Mouse (Mus musculus): ENCODE results near the gene Gdf3. TPM values are rescaled to one million over a fixed set of nuclear protein-coding genes. Genes with fewer than 3 reads are reported as not detected.

Gdf3 gene
- polyA plus RNA-seq, 1 experiment from 2014 or later: 0.13 TPM

DNA sequence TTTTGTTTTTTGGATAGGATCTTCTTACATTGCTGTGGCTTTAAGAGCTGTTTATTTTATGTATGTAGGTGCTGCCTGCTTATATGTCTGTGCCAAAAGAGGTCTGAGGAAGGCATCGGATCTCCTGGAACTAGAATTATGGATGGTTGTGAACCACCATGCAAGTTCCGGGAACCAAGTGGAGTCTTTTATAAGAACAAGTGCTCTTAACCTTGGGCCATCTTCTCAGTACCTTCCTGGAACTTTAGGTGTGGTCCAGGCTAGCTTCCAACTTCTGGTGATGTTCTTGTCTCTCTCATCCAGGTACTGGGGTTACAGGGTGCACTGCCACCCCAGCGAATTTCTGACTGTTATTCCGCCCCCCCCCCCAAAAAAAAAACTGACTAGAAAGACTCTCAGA lies 2.5 kb upstream of the Gdf3 start:
- H3K27me3 ChIP-seq (ENCODE audit: control insufficient read depth, insufficient read depth, low read length): no peaks in the 10 kb centered on the region
- H3K36me3 ChIP-seq (ENCODE audit: control insufficient read depth, insufficient read depth, low read length): no peaks in the 10 kb centered on the region
- no peak overlapping the region for H3K9ac ChIP-seq (replicated peaks; ENCODE audit: low read length)
- no peak overlapping the region for H3K4me3 ChIP-seq (replicated peaks; ENCODE audit: low read depth, low read length)
- no peak overlapping the region for H3K27ac ChIP-seq (replicated peaks; ENCODE audit: low read depth, low read length)
- no peak for DNase-seq
- no peaks in the 10 kb centered on the region for H3K9me3 ChIP-seq (ENCODE audit: control insufficient read depth, low read length)
- 88% methylated on average over 4 of the region's 4 CpGs for WGBS
- H3K4me2 ChIP-seq (ENCODE audit: low read length): no peak overlapping the region
- no peak for ATAC-seq (ENCODE audit: low FRiP score, low TSS enrichment)
- H3K4me1 ChIP-seq (ENCODE audit: control insufficient read depth, insufficient read depth, low read length): no peaks in the 10 kb centered on the region

DNA sequence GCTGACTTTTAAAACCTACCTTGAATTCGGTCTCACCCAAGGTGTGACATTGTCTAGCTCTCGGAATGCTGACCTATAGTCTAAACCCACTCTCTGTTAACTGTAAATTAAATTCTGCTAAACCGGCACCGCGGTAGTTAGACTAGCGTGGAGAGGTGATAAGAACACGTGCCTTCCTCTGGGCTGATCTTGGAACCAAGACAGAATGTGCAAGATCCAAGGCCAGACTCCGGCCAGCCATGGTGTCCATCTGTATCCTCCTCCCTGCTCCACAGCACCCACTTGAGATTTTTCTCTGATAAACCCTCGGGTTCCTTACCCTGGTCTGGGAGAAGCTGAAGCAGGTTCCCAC lies 534 bp downstream of the Gdf3 start:
- ATAC-seq (ENCODE audit: low FRiP score, low TSS enrichment): no peak

DNA sequence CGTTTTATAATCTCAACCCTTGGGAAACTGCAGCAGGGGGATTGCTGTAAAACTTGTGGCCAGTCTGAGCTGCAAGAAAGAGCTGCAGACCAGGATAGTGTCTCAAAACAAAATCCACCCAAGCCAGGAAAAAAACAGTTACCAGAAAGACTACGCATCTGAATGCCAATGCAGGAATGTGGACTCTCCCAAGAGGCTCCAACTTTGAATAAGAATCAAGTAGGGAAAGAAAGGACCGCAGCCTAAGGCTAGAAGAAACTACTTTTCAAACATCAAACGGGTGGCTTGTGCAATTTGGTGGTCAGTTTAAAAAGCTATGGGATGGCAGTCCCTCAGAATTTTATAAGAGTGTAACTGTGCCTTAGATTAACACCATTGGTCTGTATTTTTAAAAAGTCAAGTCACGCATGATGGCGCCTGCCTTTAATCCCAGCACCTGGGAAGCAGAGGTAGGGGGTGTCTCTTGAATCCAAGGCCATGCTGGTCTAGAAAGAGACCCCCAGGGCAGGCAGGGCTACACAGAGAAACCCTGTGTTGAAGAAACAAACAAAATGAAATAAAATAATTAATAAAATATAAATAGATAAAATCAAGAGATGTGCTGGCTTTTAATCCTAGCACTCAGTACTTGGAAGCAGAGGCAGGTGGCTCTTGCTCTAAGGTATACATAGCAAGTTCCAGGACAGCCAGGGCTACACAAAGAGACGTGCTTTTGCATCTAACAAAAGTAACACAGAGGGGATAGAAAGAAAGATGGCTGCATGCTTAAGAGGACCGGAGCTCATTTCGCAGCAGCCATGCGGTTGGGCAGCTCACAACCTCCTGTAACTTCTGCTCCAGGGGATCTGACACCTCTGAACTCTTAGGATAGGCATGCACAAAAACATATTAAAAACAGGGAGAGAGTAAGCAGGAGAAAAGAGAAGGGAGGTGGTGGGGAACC lies 1.2 kb downstream of the Gdf3 start:
- H3K9ac ChIP-seq (replicated peaks; ENCODE audit: low read length): no peak overlapping the region
- H3K4me3 ChIP-seq (replicated peaks; ENCODE audit: low read depth, low read length): no peak overlapping the region
- no peak overlapping the region for H3K27ac ChIP-seq (replicated peaks; ENCODE audit: low read depth, low read length)
- H3K27me3 ChIP-seq (ENCODE audit: control insufficient read depth, insufficient read depth, low read length): no peaks in the 10 kb centered on the region
- H3K4me2 ChIP-seq (ENCODE audit: low read length): no peak overlapping the region
- H3K9me3 ChIP-seq (ENCODE audit: control insufficient read depth, low read length): no peaks in the 10 kb centered on the region
- no peaks in the 10 kb centered on the region for H3K36me3 ChIP-seq (ENCODE audit: control insufficient read depth, insufficient read depth, low read length)
- no peaks in the 10 kb centered on the region for H3K4me1 ChIP-seq (ENCODE audit: control insufficient read depth, insufficient read depth, low read length)
- DNase-seq (no peak), ATAC-seq (ENCODE audit: low FRiP score, low TSS enrichment) (no peak)
- WGBS: 76% methylated on average over 10 of the region's 10 CpGs

More for the DNA sequence above, 534 bp downstream of the Gdf3 start:
- 81% methylated on average over 9 of the region's 9 CpGs for WGBS
- no peaks in the 10 kb centered on the region for H3K4me1 ChIP-seq (ENCODE audit: control insufficient read depth, insufficient read depth, low read length)
- H3K9me3 ChIP-seq (ENCODE audit: control insufficient read depth, low read length): no peaks in the 10 kb centered on the region
- H3K4me2 ChIP-seq (ENCODE audit: low read length): no peak overlapping the region
- no peak for DNase-seq
- H3K27me3 ChIP-seq (ENCODE audit: control insufficient read depth, insufficient read depth, low read length): no peaks in the 10 kb centered on the region
- H3K27ac ChIP-seq (replicated peaks; ENCODE audit: low read depth, low read length): no peak overlapping the region
- H3K9ac ChIP-seq (replicated peaks; ENCODE audit: low read length): no peak overlapping the region
- no peaks in the 10 kb centered on the region for H3K36me3 ChIP-seq (ENCODE audit: control insufficient read depth, insufficient read depth, low read length)
- H3K4me3 ChIP-seq (replicated peaks; ENCODE audit: low read depth, low read length): no peak overlapping the region

DNA sequence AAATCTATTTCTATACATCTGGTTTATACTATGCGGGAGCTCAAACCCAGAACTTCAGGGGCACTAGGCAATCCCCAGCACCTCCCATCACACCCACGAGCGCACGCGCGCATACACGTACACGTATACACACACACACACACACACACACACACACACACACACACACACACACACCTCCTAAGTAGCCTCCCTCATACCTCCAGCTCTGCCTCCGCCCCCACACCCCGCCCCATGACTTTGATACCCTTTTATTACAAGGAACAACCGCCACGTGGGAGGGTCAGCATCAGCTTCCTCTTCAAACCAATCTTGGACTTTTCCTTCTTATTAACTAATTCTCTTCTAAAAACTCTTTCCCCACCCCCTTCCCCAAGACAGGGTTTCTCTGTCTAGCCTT lies 2.2 kb downstream of the Gdf3 start:
- Histone ChIP-seq H3K36me3 (ENCODE audit: control insufficient read depth, insufficient read depth, low read length) (no peaks in the 10 kb centered on the region), H3K9ac (replicated peaks; ENCODE audit: low read length) (no peak overlapping the region), H3K27ac (replicated peaks; ENCODE audit: low read depth, low read length) (no peak overlapping the region), H3K4me2 (ENCODE audit: low read length) (no peak overlapping the region), H3K9me3 (ENCODE audit: control insufficient read depth, low read length) (no peaks in the 10 kb centered on the region), H3K27me3 (ENCODE audit: control insufficient read depth, insufficient read depth, low read length) (no peaks in the 10 kb centered on the region), H3K4me3 (replicated peaks; ENCODE audit: low read depth, low read length) (no peak overlapping the region), H3K4me1 (ENCODE audit: control insufficient read depth, insufficient read depth, low read length) (no peaks in the 10 kb centered on the region)
- ATAC-seq (ENCODE audit: low FRiP score, low TSS enrichment): no peak
- DNase-seq: no peak
- WGBS: 93% methylated on average over 12 of the region's 12 CpGs

DNA sequence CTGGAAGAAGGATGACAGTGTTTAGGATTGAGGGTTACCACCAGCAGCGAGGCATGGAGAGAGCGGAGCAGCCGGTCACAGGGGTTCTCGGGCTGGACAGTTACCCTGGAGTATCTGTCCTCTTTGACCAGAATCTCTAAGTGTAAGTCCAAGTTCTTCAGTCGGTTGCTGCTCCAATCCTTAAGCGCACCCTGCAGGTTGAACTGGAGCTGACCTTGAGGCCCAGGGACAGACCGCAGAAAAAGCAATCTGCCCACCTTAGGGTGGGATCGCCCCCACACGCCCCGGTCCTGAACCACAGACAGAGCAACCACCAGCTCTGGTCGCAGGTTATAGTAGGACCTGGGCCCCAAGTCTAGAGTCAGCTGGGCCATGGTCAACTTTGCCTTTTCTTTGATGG lies 3.2 kb downstream of the Gdf3 start:
- Histone ChIP-seq H3K9ac (replicated peaks; ENCODE audit: low read length) (no peak overlapping the region), H3K9me3 (ENCODE audit: control insufficient read depth, low read length) (no peaks in the 10 kb centered on the region), H3K27ac (replicated peaks; ENCODE audit: low read depth, low read length) (no peak overlapping the region), H3K36me3 (ENCODE audit: control insufficient read depth, insufficient read depth, low read length) (no peaks in the 10 kb centered on the region), H3K27me3 (ENCODE audit: control insufficient read depth, insufficient read depth, low read length) (no peaks in the 10 kb centered on the region), H3K4me2 (ENCODE audit: low read length) (no peak overlapping the region), H3K4me3 (replicated peaks; ENCODE audit: low read depth, low read length) (no peak overlapping the region), H3K4me1 (ENCODE audit: control insufficient read depth, insufficient read depth, low read length) (no peaks in the 10 kb centered on the region)
- ATAC-seq (ENCODE audit: low FRiP score, low TSS enrichment) (no peak), DNase-seq (no peak)
- 93% methylated on average over 11 of the region's 11 CpGs for WGBS

DNA sequence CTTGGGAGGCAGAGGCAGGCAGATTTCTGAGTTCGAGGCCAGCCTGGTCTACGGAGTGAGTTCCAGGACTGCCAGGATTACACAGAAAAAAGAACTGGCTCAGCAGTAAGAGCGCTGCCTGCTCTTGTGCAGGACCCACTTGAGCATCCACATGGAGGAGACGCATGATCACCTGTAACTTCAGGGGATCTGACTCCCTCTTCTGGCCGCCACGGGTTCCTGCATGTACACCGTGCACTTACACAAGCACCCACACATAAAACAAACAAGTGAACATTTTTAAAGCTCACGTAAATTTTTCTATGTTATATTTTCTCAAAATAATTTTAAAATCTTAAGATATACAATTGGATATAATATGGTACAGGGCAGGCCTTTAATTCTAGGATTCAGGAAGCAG lies 4.4 kb downstream of the Gdf3 start:
- DNase-seq: no peak
- no peaks in the 10 kb centered on the region for H3K4me1 ChIP-seq (ENCODE audit: control insufficient read depth, insufficient read depth, low read length)
- H3K9ac ChIP-seq (replicated peaks; ENCODE audit: low read length): no peak overlapping the region
- H3K9me3 ChIP-seq (ENCODE audit: control insufficient read depth, low read length): no peaks in the 10 kb centered on the region
- H3K27me3 ChIP-seq (ENCODE audit: control insufficient read depth, insufficient read depth, low read length): no peaks in the 10 kb centered on the region
- no peak overlapping the region for H3K4me3 ChIP-seq (replicated peaks; ENCODE audit: low read depth, low read length)
- no peaks in the 10 kb centered on the region for H3K36me3 ChIP-seq (ENCODE audit: control insufficient read depth, insufficient read depth, low read length)
- H3K27ac ChIP-seq (replicated peaks; ENCODE audit: low read depth, low read length): no peak overlapping the region
- ATAC-seq (ENCODE audit: low FRiP score, low TSS enrichment): no peak
- 91% methylated on average over 8 of the region's 8 CpGs for WGBS
- H3K4me2 ChIP-seq (ENCODE audit: low read length): no peak overlapping the region

DNA sequence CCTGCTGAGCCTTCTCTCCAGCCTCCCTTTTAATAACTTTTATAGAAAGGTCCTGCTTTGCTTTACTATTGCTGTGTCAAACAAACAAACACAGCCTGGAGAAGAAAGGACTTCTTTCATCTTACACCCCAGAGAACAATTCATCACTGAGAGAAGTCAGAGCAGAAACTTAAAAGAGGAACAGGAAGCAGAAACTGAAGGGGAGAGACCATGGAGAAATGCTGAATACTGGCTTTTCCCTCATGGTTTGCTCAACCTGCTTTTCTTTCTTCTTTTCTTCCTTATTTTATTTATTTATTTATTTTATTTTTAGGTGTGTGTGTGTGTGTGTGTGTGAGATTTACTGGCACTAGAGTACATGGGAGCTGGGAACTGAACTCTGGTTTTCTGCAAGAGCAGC lies 5.6 kb downstream of the Gdf3 start:
- H3K27ac ChIP-seq (replicated peaks; ENCODE audit: low read depth, low read length): no peak overlapping the region
- ATAC-seq (ENCODE audit: low FRiP score, low TSS enrichment): no peak
- no peak for DNase-seq
- no peaks in the 10 kb centered on the region for H3K36me3 ChIP-seq (ENCODE audit: control insufficient read depth, insufficient read depth, low read length)
- H3K9ac ChIP-seq (replicated peaks; ENCODE audit: low read length): no peak overlapping the region
- H3K4me3 ChIP-seq (replicated peaks; ENCODE audit: low read depth, low read length): no peak overlapping the region
- no peaks in the 10 kb centered on the region for H3K9me3 ChIP-seq (ENCODE audit: control insufficient read depth, low read length)
- no peaks in the 10 kb centered on the region for H3K4me1 ChIP-seq (ENCODE audit: control insufficient read depth, insufficient read depth, low read length)
- H3K4me2 ChIP-seq (ENCODE audit: low read length): no peak overlapping the region
- no peaks in the 10 kb centered on the region for H3K27me3 ChIP-seq (ENCODE audit: control insufficient read depth, insufficient read depth, low read length)

DNA sequence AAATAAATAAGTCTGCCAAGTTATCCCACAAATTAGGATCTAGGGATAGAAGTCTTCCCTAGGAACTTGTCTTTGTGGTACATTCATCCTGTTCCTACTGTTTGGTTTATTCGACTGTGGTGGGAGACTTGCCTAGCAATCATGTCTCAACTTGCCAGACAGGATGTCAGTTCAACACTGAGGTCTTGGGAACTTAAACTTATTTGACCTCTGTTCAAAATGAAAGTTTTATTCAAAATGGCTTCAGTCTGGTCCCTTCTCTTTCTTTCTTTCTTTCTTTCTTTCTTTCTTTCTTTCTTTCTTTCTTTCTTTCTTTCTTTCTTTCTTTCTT lies 6.9 kb downstream of the Gdf3 start:
- H3K4me2 ChIP-seq (ENCODE audit: low read length): peak overlapping the region; percentile 54
- H3K9ac ChIP-seq (replicated peaks; ENCODE audit: low read length): no peak overlapping the region
- ATAC-seq (ENCODE audit: low FRiP score, low TSS enrichment) (no peak), DNase-seq (no peak)
- no peak overlapping the region for H3K4me3 ChIP-seq (replicated peaks; ENCODE audit: low read depth, low read length)
- H3K4me1 ChIP-seq (ENCODE audit: control insufficient read depth, insufficient read depth, low read length): no peaks in the 10 kb centered on the region
- 76% methylated on average over 1 of the region's 1 CpGs for WGBS
- H3K27me3 ChIP-seq (ENCODE audit: control insufficient read depth, insufficient read depth, low read length): no peaks in the 10 kb centered on the region
- no peaks in the 10 kb centered on the region for H3K9me3 ChIP-seq (ENCODE audit: control insufficient read depth, low read length)
- no peaks in the 10 kb centered on the region for H3K36me3 ChIP-seq (ENCODE audit: control insufficient read depth, insufficient read depth, low read length)
- no peak overlapping the region for H3K27ac ChIP-seq (replicated peaks; ENCODE audit: low read depth, low read length)

DNA sequence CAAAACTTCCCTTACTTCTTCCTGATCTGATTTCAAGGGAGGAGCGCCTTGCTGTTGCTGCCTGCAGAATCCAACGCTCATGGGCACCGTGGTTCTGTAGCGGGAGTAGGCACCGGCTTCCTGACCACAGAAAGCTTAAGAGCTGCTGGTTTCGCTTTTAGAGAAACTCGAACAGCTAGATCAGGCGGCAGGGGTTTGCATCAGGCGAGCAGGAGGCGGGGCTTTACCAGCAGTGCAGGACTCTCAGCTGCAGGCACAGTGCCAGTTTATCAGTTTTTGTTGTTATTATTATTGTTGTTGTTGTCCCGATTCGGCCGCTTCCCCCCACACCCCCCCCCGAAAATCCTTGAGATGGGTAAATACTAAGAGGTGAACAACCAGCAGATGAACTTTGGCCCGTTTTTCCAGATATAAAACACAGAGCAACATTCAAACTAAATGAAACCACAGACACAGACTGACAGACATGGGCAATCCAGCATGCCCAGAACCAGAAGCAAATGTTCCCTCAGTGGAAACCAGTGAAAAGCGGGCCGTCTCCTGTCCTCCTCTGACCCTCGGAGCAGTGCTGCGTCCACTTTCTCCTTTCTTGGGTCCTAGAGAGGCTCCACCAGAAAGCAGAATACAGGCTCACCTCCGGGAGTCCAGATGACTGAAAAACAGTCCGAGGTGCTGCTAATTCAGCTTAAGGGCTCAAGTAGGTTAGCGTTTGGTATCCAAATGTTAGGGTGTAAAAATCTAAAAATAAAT lies 7.5 kb downstream of the Gdf3 start, which contains the start of gene Apobec1:
Apobec1 (minus strand) TSS at position 203 of the 750 bp plus-strand sequence.
- Histone ChIP-seq H3K36me3 (ENCODE audit: control insufficient read depth, insufficient read depth, low read length) (no peaks in the 10 kb centered on the region), H3K27me3 (ENCODE audit: control insufficient read depth, insufficient read depth, low read length) (no peaks in the 10 kb centered on the region), H3K4me3 (replicated peaks; ENCODE audit: low read depth, low read length) (peak within 1 kb of the TSS; percentile 29), H3K9me3 (ENCODE audit: control insufficient read depth, low read length) (no peaks in the 10 kb centered on the region), H3K27ac (replicated peaks; ENCODE audit: low read depth, low read length) (no peak within 1 kb of the TSS), H3K4me1 (ENCODE audit: control insufficient read depth, insufficient read depth, low read length) (no peaks in the 10 kb centered on the region), H3K9ac (replicated peaks; ENCODE audit: low read length) (peak within 1 kb of the TSS; percentile 37; the same call in 1 of the 2 replicates), H3K4me2 (ENCODE audit: low read length) (peak within 1 kb of the TSS; percentile 54)
- 8% methylated on average over 22 of the region's 22 CpGs for WGBS
- DNase-seq (peak; percentile 77), ATAC-seq (ENCODE audit: low FRiP score, low TSS enrichment) (peak; percentile 66; the same call in 1 of the 2 replicates)

Data from midbrain, embryonic 14.5 days (tissue).